Mouse (Mus musculus) megakaryocyte, embryonic 14.5 days (primary cell): ENCODE data around the gene Olfr1008.

Experiments
- FLI1 ChIP-seq: IDR thresholded peaks from 2 replicates; pipeline ENCODE4 v1.6.1; 2012; ENCODE audit warnings: low read length, inconsistent platforms, mixed read lengths
- GATA1 ChIP-seq: IDR thresholded peaks from 3 replicates; pipeline ENCODE4 v1.6.1; 2012; ENCODE audit warnings: mixed read lengths, low read length, inconsistent platforms, borderline replicate concordance

GRCm38 (mm10) chr2:85715119-85715518, 25.9 kb downstream of the Olfr1008 start, which contains the start of gene Olfr1009:
- no peak for TF ChIP-seq GATA1
- no peak for TF ChIP-seq FLI1
